Comparison of ENCODE assay signal across 18 mouse cellular contexts in the genomic region with DNA sequence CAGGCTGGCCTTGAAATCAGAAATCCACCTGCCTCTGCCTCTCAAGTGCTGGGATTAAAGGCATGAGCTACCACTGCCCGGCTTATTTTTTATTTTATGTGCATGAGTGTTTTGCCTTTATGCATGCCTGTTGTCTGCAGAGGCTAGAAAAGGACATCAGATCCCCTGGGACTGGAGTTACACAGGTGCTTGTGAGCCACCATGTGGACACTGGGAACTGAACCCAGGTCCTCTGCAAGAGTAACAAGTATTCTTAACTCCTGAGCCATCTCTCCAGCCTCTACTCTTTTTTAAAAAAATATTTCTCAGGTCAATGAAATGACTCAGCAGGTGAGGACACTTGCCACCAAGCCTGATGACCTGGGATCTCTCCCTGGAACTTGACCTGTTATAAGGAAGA.
"Had no signal": no experiment of that assay in that cellular context is flagged by ENCODE, and none has a peak within 500 bp of the region (broad histone marks: within the 10 kb centered on the region; RNA-seq: fewer than 3 reads in every experiment).

No protein-coding gene starts in this region.

- ATAC-seq: liver, postnatal 0 days; midbrain, embryonic 16.5 days had no signal

- H3K36me3 ChIP-seq: liver, embryonic 15.5 days; midbrain, embryonic 10.5 days; midbrain, embryonic 12.5 days; neural tube, embryonic 13.5 days; neural tube, embryonic 15.5 days had no signal

- H3K9ac ChIP-seq: liver, embryonic 15.5 days; liver, postnatal 0 days; lung, embryonic 14.5 days; midbrain, embryonic 12.5 days; neural tube, embryonic 13.5 days; neural tube, embryonic 15.5 days had no signal

- H3K4me2 ChIP-seq: liver, embryonic 15.5 days; lung, embryonic 14.5 days; midbrain, embryonic 12.5 days; neural tube, embryonic 13.5 days; neural tube, embryonic 15.5 days had no signal

- H3K4me1 ChIP-seq: liver, embryonic 15.5 days; midbrain, embryonic 10.5 days; midbrain, embryonic 12.5 days; neural tube, embryonic 13.5 days; neural tube, embryonic 15.5 days had no signal

- H3K4me3 ChIP-seq: liver, embryonic 15.5 days; midbrain, embryonic 10.5 days; midbrain, embryonic 12.5 days; myocyte; neural tube, embryonic 13.5 days; neural tube, embryonic 15.5 days had no signal

- H3K9me3 ChIP-seq: liver, embryonic 15.5 days; midbrain, embryonic 10.5 days; midbrain, embryonic 12.5 days; neural tube, embryonic 13.5 days; neural tube, embryonic 15.5 days had no signal

- H3K27ac ChIP-seq: liver, embryonic 15.5 days; midbrain, embryonic 10.5 days; midbrain, embryonic 12.5 days; neural tube, embryonic 13.5 days; neural tube, embryonic 15.5 days had no signal

- H3K27me3 ChIP-seq: liver, embryonic 15.5 days; midbrain, embryonic 12.5 days; neural tube, embryonic 13.5 days; neural tube, embryonic 15.5 days had no signal

- DNase-seq: liver, postnatal 0 days; lung, embryonic 14.5 days; lung, postnatal 10 days; lung, postnatal 4 days; midbrain, embryonic 14.5 days; retina, postnatal 1 day; right cerebral cortex, adult 18-20 months; right cerebral cortex, postnatal 14 days; thymus, adult 18-20 months; thymus, postnatal 14 days; thymus, postnatal 36 days had no signal
